Mouse (Mus musculus): ENCODE results near the gene Kdelr1. TPM values are rescaled to one million over a fixed set of nuclear protein-coding genes. Genes with fewer than 3 reads are reported as not detected.

Kdelr1 gene
- polyA plus RNA-seq (2012; rRNA removed; ENCODE audit: low replicate concordance): 371 and 393 TPM in 2 replicates

GRCm38 (mm10) chr7:45872624-45873023 lies at the start of gene Kdelr1:
Gene Kdelr1 (plus strand): TSS chr7:45872772.

GRCm38 (mm10) chr7:45824598-45824997 lies 48.0 kb upstream of the Kdelr1 start, which contains the start of gene Kcnj14:
Gene Kcnj14 (minus strand): TSS chr7:45824782.

GRCm38 (mm10) chr7:45830427-45831127 lies 42.0 kb upstream of the Kdelr1 start, which contains the start of gene Grwd1:
Gene Grwd1 (minus strand): TSS chr7:45830944.

GRCm38 (mm10) chr7:45878278-45878677 lies 5.7 kb downstream of the Kdelr1 start, which contains the start of gene Grin2d:
Gene Grin2d (minus strand): TSS chr7:45878378.

GRCm38 (mm10) chr7:45896517-45897257 lies 24.1 kb downstream of the Kdelr1 start, which contains the start of the genes Syngr4 and Tmem143:
Gene Syngr4 (minus strand): TSS chr7:45896714.
Gene Tmem143 (plus strand): TSS chr7:45896941.

GRCm38 (mm10) chr7:45921242-45921621 lies 48.7 kb downstream of the Kdelr1 start, which contains the start of gene Emp3:
Gene Emp3 (minus strand): TSS chr7:45921404.

GRCm38 (mm10) chr7:45923762-45924428 lies 51.3 kb downstream of the Kdelr1 start, which contains the start of gene Ccdc114:
Gene Ccdc114 (plus strand): TSS chr7:45924072.

Other genes with a start within 250 kb of the Kdelr1 start
- gene Rasip1, start 245.3 kb upstream of the Kdelr1 start, polyA plus RNA-seq (2012; rRNA removed; ENCODE audit: low replicate concordance): 38.6 and 65.4 TPM in 2 replicates
- gene Mamstr, start 232.8 kb upstream of the Kdelr1 start, polyA plus RNA-seq (2012; rRNA removed; ENCODE audit: low replicate concordance): 7.2 and 11.2 TPM in 2 replicates
- gene Fut2, start 206.4 kb upstream of the Kdelr1 start, polyA plus RNA-seq (2012; rRNA removed; ENCODE audit: low replicate concordance): 0.03 and 21.7 TPM in 2 replicates
- gene Ntn5, start 188.8 kb upstream of the Kdelr1 start, polyA plus RNA-seq (2012; rRNA removed; ENCODE audit: low replicate concordance): not detected in 2 replicates
- gene Sec1, start 178.4 kb upstream of the Kdelr1 start, polyA plus RNA-seq (2012; rRNA removed; ENCODE audit: low replicate concordance): 0.23 and 0.30 TPM in 2 replicates
- 17.8 and 42.8 TPM in 2 replicates for gene Car11, start 172.9 kb upstream of the Kdelr1 start, polyA plus RNA-seq (2012; rRNA removed; ENCODE audit: low replicate concordance)
- gene Dbp, start 167.7 kb upstream of the Kdelr1 start, polyA plus RNA-seq (2012; rRNA removed; ENCODE audit: low replicate concordance): 63.6 and 77.9 TPM in 2 replicates
- gene Rpl18, start 157.3 kb upstream of the Kdelr1 start, polyA plus RNA-seq (2012; rRNA removed; ENCODE audit: low replicate concordance): 753 and 1,942 TPM in 2 replicates
- 36.9 and 48.7 TPM in 2 replicates for gene Sphk2, start 154.8 kb upstream of the Kdelr1 start, polyA plus RNA-seq (2012; rRNA removed; ENCODE audit: low replicate concordance)
- 0.42 and 0.51 TPM in 2 replicates for gene Fam83e, start 151.6 kb upstream of the Kdelr1 start, polyA plus RNA-seq (2012; rRNA removed; ENCODE audit: low replicate concordance)
- not detected in 2 replicates for gene Spaca4, start 147.0 kb upstream of the Kdelr1 start, polyA plus RNA-seq (2012; rRNA removed; ENCODE audit: low replicate concordance)
- gene Lmtk3, start 89.0 kb upstream of the Kdelr1 start, polyA plus RNA-seq (2012; rRNA removed; ENCODE audit: low replicate concordance): 0.63 and 25.3 TPM in 2 replicates
- gene Sult2b1, start 88.1 kb upstream of the Kdelr1 start, polyA plus RNA-seq (2012; rRNA removed; ENCODE audit: low replicate concordance): 0.23 and 2.8 TPM in 2 replicates
- gene Cyth2, start 58.2 kb upstream of the Kdelr1 start, polyA plus RNA-seq (2012; rRNA removed; ENCODE audit: low replicate concordance): 51.8 and 57.9 TPM in 2 replicates
- 4.8 and 23.1 TPM in 2 replicates for gene Kcnj14, start 48.0 kb upstream of the Kdelr1 start, polyA plus RNA-seq (2012; rRNA removed; ENCODE audit: low replicate concordance)
- gene Grwd1, start 41.8 kb upstream of the Kdelr1 start, polyA plus RNA-seq (2012; rRNA removed; ENCODE audit: low replicate concordance): 14.7 and 32.7 TPM in 2 replicates
- 1.1 and 6.1 TPM in 2 replicates for gene Grin2d, start 5.6 kb downstream of the Kdelr1 start, polyA plus RNA-seq (2012; rRNA removed; ENCODE audit: low replicate concordance)
- gene Syngr4, start 23.9 kb downstream of the Kdelr1 start, polyA plus RNA-seq (2012; rRNA removed; ENCODE audit: low replicate concordance): 0.19 TPM in 1 of 2 replicates, not detected in the other
- gene Tmem143, start 24.2 kb downstream of the Kdelr1 start, polyA plus RNA-seq (2012; rRNA removed; ENCODE audit: low replicate concordance): 85.1 and 137 TPM in 2 replicates
- gene Emp3, start 48.6 kb downstream of the Kdelr1 start, polyA plus RNA-seq (2012; rRNA removed; ENCODE audit: low replicate concordance): 179 and 360 TPM in 2 replicates
- gene Ccdc114, start 51.3 kb downstream of the Kdelr1 start, polyA plus RNA-seq (2012; rRNA removed; ENCODE audit: low replicate concordance): 4.2 and 9.5 TPM in 2 replicates
- gene Abcc6, start 157.5 kb downstream of the Kdelr1 start, polyA plus RNA-seq (2012; rRNA removed; ENCODE audit: low replicate concordance): 0.23 and 0.82 TPM in 2 replicates
- 64.3 and 77.7 TPM in 2 replicates for gene Nomo1, start 160.9 kb downstream of the Kdelr1 start, polyA plus RNA-seq (2012; rRNA removed; ENCODE audit: low replicate concordance)
- 0.24 and 0.47 TPM in 2 replicates for gene Kcnj11, start 228.0 kb downstream of the Kdelr1 start, polyA plus RNA-seq (2012; rRNA removed; ENCODE audit: low replicate concordance)

Data from subcutaneous adipose tissue, adult 2 months (tissue).